Mouse (Mus musculus): Measurements from ENCODE around the gene Fam189a1.

Gene Fam189a1

GRCm38 (mm10) chr7:64880415-64880814, 276.0 kb downstream of the Fam189a1 start:
- DNase-seq = no peak

GRCm38 (mm10) chr7:64874941-64875340, 281.4 kb downstream of the Fam189a1 start:
- DNase-seq = no peak

- no peak for DNase-seq
Observed at GRCm38 (mm10) chr7:64873266-64873665, 283.1 kb downstream of the Fam189a1 start.

GRCm38 (mm10) chr7:64872743-64873241, 283.6 kb downstream of the Fam189a1 start, which contains the start of gene Nsmce3:
Nsmce3 (minus strand) TSS chr7:64872997.
- DNase-seq = peak; percentile 96

GRCm38 (mm10) chr7:64871987-64872742, 284.2 kb downstream of the Fam189a1 start:
- no peak for DNase-seq

- DNase-seq = no peak
Observed at GRCm38 (mm10) chr7:64869549-64870065, 286.8 kb downstream of the Fam189a1 start.

GRCm38 (mm10) chr7:64863538-64863937, 292.8 kb downstream of the Fam189a1 start:
- DNase-seq = no peak

- no peak for DNase-seq
Observed at GRCm38 (mm10) chr7:64862978-64863377, 293.4 kb downstream of the Fam189a1 start.

- no peak for DNase-seq
Observed at GRCm38 (mm10) chr7:64856526-64857082, 299.8 kb downstream of the Fam189a1 start.

- DNase-seq = no peak
Observed at GRCm38 (mm10) chr7:64855976-64856375, 300.4 kb downstream of the Fam189a1 start.

GRCm38 (mm10) chr7:64855389-64855927, 300.9 kb downstream of the Fam189a1 start:
- DNase-seq = no peak

GRCm38 (mm10) chr7:64850791-64851190, 305.6 kb downstream of the Fam189a1 start:
- no peak for DNase-seq

GRCm38 (mm10) chr7:64847366-64847899, 308.9 kb downstream of the Fam189a1 start:
- DNase-seq = no peak

GRCm38 (mm10) chr7:64846061-64846460, 310.3 kb downstream of the Fam189a1 start:
- DNase-seq = no peak

GRCm38 (mm10) chr7:64840946-64841659, 315.3 kb downstream of the Fam189a1 start:
- DNase-seq = no peak

- no peak for DNase-seq
Observed at GRCm38 (mm10) chr7:64840576-64840895, 315.8 kb downstream of the Fam189a1 start.

- peak; percentile 40 for DNase-seq
Observed at GRCm38 (mm10) chr7:64839801-64840575, 316.4 kb downstream of the Fam189a1 start.

GRCm38 (mm10) chr7:64839281-64839680, 317.1 kb downstream of the Fam189a1 start:
- no peak for DNase-seq

GRCm38 (mm10) chr7:64830214-64830995, 326.0 kb downstream of the Fam189a1 start:
- DNase-seq = no peak

- no peak for DNase-seq
Observed at GRCm38 (mm10) chr7:64821081-64821480, 335.3 kb downstream of the Fam189a1 start.

GRCm38 (mm10) chr7:64819683-64820082, 336.7 kb downstream of the Fam189a1 start:
- DNase-seq = no peak
